Mouse (Mus musculus) C2C12 (cell line): Measurements from ENCODE around the gene Cyp46a1.

ENCODE experiments used
- CTCF ChIP-seq: IDR thresholded peaks from one replicate; pipeline ENCODE4 v1.5.1; 2011; ENCODE audit not compliant: control insufficient read depth, insufficient read depth, insufficient read length
- MAX ChIP-seq: IDR thresholded peaks from one replicate; pipeline ENCODE4 v1.6.1; 2011; ENCODE audit warnings: mild to moderate bottlenecking, control low read depth
- MYOD1 ChIP-seq: IDR thresholded peaks from one replicate; pipeline ENCODE4 v1.6.1; 2011; ENCODE audit warnings: low read depth; ENCODE audit not compliant: control insufficient read depth, insufficient read length
- USF1 ChIP-seq: IDR thresholded peaks from one replicate; pipeline ENCODE4 v1.6.1; 2011; ENCODE audit warnings: low read depth, mild to moderate bottlenecking, control low read depth, moderate library complexity

DNA sequence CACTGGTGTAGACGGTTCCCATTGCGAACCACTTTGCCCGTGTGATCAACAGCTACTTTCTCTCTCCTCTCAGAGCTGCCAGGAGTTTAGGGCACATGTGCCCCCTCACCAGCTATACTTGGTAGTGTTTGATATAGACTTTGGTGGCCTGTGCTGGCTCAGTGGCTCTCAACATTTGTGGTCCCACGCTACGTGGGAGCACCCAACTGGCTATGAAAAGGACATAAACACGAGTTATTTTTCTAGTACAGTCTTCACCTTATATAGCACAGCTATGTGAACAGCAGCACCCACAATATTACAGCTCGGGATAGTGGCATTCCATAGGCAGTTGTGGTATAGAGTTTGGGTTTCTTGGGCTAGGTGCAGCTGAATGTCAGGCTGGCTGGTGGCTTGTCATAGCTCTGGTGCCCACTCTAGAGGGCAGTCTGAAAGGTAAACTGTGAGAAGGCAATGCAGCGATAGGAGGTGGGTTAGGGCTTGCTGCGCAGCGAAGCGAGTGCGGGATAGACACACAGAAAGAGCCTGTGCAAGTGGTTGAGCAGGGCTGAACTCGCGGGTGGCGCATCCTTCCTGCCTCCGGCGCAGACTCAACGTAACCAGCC, 16.3 kb upstream of the Cyp46a1 start:
- no peak for TF ChIP-seq USF1
- TF ChIP-seq CTCF, result no peak
- no peak for TF ChIP-seq MAX
- TF ChIP-seq MYOD1, result no peak
